Mouse (Mus musculus): ENCODE measurements around the gene Fbxl17.

DNA sequence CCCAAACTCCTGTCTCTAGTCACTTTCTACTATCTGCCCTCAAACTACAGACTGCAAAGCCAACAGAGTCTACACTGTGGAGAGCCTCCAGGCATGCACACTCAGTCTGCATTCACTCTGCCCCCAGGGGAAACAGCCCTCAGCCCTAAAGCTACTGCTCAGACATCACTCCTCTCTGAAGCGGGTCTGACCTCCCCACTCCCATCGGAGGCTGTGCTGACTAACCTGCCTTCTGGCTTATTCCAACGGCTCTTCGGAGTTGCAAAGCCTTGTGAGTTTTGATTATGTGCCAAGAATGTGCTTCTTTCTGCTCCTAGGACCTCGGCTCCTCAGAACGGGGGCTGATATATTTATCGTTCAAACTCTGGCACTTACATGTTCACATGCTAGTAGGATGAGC, 182.3 kb downstream of the Fbxl17 start:
- TF ChIP-seq CTCF (IDR thresholded peaks at IDR 0.05; ENCODE audit: extremely low read depth, insufficient read length, insufficient replicate concordance, low read depth, low read length) (no peak), POLR2A (IDR thresholded peaks at IDR 0.05; ENCODE audit: low read depth, low read length) (no peak)

Measured in small intestine, adult 2 months (tissue).